Mouse (Mus musculus) heart, adult 18-20 months (tissue): Measurements from ENCODE around the gene Psd4. TPM values are rescaled to one million over a fixed set of nuclear protein-coding genes. Genes with fewer than 3 reads are reported as not detected.

Source experiments
- DNase-seq, 2 experiments: peaks; one replicate each; pipeline ENCODE4 v3.0.0; 2021 to 2022; ENCODE audit warnings: mixed read lengths in 1 of 2
- long read RNA-seq, 2 experiments: library from polyadenylated mRNA; stranded (forward); transcript quantifications; one replicate each; pipeline ENCODE4 v2.0.0; 2021
- total RNA-seq, 2 experiments: library from RNA; stranded (reverse); gene quantifications; 2 replicates each; pipeline ENCODE4 v1.2.3; 2021

Gene Psd4
- total RNA-seq, result 1 to 10 TPM; 1.0 to 3.1 TPM
- long read RNA-seq, experiment 1, partial matches to known transcripts, result 0 of 1 reads
- long read RNA-seq, experiment 1, other reads (novel, unspliced or antisense), result 1 of 1 reads
- long read RNA-seq, experiment 2, result 0 reads

DNA sequence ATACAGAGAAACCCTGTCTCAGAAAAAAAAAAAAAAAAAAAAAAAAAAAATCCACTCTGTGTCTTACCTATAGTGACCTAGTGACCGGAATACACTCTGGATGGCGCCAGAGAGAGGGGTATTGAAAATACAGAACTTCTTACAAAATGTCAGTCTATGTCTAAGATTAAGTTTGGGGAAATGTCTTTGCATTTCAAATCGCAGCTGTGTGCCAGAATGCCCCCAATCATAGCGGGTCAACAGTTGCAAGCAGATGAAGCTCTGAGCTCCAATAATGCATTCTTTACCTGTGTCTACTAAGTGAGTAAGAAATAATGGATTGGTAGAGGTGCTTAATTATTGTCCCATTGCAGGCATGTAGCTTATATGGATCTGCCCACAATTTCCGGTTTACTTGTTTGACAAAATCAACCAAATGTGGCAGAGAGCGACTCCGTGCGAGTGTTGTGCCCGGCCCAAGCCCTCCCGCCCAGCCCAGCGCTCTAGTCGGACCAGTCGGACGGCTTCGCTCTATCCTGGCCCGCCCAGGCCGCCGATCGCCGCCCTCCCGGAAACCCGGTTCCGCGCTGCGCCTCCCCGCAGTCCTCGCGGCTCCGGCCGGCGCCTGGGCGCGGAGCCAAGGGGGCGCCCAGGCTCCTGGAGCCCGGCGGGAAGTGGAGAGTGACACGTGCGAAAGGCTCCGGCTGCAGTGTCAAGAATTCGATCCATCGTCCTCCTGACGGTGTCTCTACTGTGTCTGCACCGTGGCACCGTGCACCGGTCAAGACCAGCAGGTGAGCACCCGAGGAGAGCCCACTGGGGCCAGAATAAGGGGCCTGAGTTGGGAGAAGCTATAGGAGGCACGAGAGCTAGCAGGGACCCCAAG is at the start of gene Psd4:
Gene Psd4 (plus strand): TSS at position 551 of the 865 bp plus-strand sequence.
- DNase-seq, result peak; percentile 42 to 74

DNA sequence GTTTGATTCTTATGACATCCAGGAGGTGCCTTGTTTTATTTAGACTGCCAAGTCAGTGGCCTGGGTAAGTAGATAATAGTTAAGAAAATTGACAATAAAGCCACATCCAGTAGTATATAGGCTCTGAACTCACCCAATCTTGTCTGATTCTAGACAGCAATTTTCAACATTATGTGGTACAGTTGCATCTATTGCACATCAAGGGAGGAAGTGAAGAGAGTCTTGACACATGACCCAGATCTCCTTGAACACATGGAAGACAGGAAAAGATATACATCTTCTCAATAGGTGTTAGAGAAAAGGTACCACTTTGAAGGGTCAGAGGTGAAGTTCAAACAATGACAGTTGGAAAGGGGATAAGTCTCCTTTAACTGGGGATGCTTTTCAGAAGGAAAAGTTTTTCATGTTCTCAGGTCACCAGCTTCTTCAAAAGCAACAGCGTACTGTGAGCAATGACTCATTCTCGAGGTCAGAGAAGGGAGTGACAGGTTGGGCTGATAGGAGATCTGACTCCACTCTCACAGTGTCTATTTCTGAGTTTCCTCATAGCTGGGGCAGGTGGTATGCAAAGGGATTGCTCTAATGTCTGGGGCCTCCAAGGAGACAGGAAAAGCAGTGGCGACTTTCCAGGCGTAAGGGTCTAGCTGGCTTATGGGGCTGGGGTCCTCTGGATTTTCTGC is 49.3 kb upstream of the Psd4 start:
- DNase-seq, result no peak

DNA sequence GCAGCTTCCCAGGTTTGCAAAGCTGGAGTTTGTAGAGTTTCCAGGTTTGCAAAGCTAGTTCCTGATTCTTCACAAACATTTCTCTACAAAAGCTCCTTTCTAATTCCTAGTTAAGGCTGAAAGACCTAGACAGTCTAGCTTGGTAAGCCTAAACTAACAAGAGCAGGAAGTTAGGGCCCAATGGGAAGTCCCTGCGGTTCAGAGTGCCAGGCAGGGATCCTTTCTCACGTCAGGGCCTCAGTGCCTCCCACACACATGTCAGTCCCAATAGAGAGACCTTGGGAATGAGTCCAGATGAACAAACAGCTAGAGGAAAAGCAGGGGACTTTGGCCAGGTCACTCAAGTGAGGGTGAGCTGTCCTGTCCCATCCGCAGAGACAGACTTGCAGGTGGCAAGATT is 32.0 kb upstream of the Psd4 start:
- no peak for DNase-seq

DNA sequence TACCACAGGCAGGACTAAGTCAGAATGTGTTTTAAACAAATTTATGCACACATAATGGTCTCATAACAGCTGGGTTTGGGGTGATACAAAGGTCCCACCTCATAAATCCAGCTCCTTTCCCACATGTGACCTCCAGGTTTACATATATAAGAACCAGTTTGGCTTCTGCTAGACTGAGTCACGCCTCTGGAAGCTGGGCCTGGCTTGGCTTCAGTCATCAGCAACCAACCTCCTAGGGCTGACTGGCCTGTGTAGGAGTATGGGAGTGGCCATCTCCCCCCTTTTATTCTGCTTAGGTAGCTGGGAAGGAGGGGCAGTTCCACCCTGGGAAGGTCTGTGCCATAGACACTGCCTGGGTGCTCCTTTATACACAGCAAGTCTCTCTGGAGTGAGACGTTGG is 30.8 kb upstream of the Psd4 start, which contains the start of gene Il1rn:
Gene Il1rn (plus strand): TSS at position 309 of the 400 bp plus-strand sequence.
- DNase-seq, result no peak

DNA sequence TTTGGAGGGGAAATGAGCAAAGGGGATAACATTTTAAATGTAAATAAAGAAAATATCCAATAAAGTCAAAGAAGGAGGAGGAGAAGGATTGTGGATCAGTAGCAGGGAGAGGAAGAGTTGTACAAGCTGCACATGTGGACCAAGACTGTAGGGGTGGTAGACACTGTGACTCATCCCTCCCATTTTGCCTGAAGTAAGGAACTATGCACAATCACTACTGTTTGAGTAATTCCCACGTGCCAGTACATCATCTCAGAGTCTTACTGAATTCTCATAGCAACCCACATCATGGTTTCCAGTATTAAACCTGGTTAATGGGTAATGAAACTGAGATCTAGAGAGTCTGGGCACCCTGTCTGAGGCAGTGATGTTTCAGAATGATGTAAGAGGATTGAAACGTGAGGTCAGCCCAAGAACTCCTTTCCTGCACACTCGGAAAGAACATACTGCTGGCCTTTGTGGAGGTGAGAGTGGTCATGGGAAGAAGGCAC is 25.9 kb upstream of the Psd4 start:
- DNase-seq, result no peak

DNA sequence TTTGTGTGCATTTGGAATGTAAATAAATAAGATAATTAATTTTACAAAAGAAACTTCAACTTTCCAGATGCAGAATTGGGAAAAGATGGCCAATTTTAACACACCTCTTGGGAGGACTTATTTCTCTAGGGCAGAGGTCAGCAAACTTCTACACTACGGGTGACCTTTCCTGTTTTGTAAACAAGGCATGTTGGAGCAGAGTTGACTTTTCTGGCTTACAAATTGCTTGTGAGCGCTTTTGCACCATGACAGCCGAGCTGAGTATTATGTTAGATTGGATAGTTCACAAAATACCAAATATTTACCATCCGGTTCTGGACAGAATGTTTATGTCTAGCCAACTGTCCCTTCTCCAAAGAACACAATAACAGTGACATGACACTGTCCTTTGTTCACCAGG is 22.8 kb upstream of the Psd4 start:
- no peak for DNase-seq

DNA sequence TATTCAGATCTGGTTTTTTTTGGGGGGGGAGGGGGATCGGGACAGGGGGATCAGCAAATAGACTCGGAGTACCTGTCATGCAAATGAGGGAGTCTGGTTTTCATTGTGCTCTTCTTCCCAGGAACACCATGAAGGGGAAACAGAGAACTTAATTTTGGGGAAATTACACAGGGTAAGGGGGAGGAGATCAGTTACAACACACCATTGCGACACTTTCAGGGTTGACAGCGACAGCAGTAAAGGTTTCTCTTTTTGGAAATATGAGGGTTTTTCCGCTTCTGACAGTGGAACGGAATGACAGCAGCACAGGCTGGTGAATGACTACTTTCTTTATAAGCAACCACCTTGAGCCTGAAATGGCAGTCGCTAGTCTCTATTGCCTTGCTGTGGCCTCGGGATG is 22.3 kb upstream of the Psd4 start:
- DNase-seq, result peak in 1 of 2 experiments; percentile 22

DNA sequence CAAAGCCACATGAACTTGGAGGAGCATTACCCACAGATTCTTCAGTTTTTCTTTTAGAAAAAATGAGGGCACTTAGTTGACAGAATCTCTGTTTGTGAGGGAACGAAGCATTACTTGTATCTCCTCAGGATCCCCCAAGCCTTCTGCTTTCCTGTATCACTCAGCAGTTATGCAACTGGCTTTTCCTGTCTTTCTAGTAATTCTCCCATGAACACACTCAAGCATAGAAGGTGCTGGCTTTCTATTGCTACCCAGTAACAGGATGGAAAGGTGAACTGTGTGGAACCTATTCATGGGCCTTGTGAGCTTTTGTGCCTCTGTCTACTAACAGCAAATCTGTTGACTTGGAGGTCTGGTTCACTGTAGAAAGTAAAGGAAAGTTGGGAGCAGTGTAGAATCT is 19.5 kb upstream of the Psd4 start:
- no peak for DNase-seq

DNA sequence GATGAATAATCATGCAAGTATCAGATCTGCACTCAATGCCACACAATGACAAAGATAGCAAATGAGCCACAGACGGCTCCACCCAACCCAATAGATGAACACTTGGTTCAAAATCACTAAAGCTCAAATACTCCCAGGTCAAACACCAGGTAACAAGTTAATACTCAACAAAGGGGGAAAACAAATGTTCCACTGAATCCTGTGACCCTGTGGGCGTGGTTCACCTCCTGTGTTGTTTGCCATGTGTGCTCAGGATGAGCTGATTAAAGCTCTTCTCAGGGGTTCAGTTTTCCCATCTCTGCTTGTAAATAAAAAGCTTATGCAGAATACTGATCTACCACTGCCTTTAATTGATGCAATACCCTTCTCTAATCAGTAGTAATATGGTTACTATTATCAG is 16.2 kb upstream of the Psd4 start:
- no peak for DNase-seq

DNA sequence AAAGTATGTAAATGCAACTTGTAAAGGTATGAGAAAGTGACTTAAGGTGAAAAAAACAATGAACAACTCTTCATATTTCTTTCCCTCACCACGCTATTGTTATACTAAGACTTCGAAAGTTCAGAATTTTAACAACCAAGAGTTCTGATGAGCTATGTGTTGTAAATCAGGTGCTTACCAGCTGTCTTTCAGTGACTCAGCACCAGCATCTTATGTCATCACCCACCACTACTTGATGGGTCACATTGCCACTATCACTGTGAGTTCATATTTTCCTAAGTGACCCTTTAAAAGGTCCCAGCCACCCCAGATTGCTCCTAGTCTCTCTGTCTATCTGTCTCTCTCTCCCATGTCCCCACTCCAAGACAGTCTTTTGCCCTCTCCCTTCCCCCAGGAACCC is 14.3 kb upstream of the Psd4 start:
- no peak for DNase-seq

DNA sequence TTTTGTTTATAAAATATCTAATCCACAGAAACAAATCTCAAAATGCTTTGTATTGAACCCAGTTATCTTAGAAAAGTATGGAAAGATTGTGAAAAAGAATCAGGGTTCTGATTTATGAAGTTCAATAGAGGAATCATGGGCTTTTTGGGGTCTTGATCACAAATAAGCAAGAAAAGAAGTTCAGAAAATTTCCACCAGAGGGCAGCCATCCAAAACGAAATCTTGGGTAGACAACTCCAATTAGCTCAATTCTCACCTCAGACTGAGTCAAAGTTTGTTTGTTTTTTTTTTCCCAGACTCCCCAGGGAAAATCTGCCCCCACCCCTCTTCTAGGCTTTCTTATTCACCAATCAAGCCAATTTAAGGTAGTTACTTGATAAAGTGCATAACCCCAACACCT is 9.7 kb upstream of the Psd4 start:
- peak; percentile 12 to 58 for DNase-seq

DNA sequence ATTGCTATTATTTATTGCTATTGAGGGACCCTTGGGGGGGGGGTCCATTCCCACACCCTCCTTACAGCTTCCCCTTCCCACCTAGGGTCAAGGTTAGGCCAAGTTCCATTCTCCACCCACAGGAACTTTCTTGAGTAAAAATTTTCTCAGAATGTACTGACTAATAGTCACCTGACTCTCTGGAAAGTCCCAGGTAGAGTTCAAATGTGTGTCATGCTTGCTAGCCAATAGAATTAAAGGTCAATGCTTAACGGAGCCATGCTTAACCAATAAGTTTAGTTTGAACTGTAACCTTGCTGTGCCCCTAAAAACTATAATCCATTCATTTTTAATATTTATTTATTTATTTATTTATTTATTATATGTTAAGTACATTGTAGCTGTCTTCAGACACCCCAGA is 8.0 kb upstream of the Psd4 start:
- no peak for DNase-seq

DNA sequence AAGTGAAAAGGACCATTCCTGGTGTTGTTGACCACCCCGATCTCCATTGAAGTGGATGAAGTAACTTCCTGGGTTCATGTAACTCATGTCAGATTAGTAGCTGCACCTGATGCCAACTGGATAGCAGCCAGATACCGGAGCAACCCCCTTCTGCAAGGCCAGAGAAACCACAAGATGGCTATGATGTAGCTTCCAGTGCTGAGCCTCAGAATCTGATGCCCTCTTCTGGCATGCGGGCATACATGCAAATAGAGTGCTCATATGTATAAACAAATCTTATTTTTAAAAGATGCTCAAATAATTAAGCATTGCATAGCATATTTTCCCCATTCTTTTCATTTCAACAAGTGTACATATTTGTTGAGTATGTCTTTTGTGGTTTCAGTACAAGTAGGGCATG is 3.6 kb upstream of the Psd4 start:
- no peak for DNase-seq

DNA sequence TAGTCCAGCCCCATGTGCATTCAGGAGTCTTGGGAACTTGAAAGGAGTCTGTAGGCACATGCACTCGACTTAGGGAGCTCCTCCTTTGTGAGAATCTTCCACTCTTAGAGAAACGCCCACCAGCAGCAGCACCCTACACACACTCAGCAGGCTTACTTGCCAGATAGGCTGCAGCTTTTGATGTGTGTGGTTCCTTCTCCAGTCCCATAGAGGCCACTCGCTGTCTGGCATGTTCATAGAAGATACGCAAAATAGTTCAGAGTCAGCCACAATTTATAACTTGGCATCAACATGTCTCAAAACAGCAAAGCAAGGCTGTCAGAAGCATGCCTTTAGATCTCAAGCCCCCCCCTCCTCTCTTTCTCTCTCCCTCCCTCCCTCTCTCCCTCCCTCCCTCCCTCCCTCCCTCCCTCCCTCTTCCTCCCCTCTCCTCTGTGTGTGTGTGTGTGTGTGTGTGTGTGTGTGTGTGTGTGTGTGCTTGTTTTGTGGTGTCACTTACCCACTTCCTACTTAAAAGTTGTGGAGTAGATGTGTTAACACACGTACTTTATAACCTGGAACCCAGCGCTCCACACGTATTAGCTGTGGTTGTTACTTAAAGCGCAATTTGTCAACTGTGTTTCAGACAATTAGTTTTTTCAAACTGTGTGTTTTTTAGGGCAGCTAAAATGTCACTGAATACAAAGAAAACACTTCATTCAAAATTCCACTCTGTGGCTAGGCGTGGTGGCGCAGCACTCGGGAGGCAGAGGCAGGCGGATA is 985 bp upstream of the Psd4 start:
- DNase-seq, result no peak

DNA sequence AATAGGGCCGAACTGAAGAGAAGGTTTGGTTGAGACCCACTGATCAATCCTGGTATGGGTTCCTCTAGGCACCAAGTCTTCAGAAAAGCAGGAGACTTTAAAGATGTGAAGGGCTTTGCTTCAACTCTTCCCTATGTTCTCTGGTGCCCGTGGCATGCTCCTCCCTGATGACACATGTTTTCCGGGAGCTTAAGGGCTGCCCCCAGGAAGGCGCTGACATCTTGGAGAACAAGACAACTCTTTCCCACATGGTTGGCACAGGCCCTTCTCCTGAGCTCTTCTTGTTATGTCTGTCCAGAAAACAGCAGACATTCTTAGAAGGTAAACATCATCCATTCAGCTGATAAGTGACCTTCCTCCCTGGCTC is 498 bp downstream of the Psd4 start:
- DNase-seq, result no peak

DNA sequence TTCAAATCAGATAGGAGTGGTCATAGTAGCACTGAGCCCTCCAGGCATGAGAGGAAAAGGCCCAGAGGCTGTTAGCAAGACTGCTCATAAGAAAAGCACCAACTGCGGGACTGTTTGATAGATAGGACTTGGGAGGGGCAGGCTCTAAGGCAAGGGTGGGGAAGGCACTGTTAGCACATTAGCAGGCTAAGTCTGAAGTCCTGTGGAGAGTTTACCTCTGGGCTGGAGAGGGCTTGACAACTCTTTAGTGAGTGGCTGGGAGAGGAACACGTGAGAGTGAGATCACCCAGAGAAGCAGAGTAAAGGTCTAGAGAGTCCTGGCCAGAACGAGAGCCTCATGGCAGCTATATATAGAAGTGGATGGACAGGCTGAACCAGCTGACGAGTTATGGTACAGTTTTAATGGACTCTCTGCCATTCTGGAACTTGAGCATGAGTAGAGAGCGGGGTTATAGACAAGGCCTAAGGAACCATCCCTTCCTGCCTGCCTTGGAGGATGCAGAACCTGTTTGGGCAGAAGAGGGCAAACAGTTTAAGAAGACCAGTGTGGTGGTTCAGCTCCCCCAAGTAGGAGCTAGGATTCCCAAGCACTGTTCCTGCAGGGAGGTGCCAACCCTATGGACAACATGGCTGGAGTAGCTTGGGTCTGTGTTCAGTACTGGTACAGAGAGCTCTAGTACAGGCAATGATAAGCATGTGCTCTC is 11.5 kb downstream of the Psd4 start:
- no peak for DNase-seq

DNA sequence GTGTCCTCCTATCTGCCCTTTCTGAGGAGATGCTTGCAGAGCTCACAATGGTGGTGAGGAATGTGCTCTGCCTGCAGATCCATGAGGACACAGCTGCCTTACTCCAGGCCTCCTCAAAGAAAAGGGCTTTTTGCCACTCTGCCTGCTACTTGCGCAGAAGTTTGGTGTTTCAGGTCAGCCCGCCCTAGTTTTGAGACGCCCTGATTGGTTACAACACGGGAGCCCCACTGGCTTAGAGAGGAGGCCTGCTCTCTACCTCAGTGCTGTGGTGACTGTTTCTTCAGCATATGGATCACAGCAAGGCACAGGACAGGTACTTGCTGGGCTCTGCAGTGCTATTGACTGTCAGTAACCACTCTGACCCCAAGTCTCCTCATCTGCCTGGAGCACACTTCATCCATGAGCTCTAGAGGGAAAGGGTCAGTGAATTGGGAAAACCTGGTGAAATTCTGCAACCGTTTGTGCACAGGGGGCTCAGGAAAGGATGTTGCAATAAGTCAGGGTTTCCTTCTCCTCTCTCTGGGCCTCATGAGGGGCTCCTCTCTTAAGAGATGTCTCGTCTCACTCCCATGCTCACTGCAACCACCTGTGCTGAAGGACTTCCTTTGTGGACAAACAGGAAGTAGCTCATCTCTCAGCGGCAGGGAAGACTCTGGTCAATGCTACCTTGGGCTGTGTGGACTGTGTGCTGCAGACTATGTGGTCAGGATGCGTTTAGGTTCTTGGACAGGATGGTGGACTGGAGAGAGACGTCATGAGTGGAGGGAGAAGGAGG is 15.3 kb downstream of the Psd4 start:
- no peak for DNase-seq

DNA sequence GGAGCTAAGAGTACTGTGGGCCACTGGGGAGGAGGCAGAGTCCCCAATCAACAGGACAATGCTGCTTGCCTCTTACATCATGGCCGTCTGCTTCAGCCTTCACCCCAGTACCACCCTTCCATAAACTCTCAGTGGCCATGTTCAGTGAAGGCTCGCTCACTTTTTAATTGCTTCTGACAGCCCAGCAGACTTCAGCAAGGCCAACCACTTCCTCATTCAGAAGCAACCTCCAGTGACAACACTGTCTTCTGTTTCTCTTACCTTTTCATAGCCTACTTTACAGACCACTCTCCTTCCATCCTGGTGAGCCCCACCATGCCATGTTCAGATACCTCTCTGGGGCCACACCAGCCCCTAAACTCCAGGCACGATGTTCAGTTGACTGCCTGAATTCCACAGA is 16.3 kb downstream of the Psd4 start:
- DNase-seq, result no peak

DNA sequence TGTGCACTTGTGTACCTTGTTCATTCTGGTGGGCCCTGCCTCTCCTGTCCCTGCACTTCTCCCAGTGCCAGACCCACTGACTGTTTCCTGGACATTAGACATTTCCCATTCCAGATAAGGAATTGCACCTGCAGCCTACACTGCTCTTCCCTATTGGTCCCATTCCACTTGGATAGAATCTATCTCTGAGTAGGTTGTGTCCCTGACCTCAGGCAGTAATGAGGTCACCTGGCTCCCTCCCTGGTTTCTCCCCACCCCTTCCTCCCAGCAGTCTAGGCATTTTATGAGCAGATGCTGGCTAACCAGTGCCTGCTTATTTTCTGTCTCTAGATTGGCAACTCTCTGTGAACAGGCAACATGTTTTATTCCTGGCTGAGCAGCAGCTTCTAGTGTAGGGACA is 17.0 kb downstream of the Psd4 start:
- DNase-seq, result no peak

DNA sequence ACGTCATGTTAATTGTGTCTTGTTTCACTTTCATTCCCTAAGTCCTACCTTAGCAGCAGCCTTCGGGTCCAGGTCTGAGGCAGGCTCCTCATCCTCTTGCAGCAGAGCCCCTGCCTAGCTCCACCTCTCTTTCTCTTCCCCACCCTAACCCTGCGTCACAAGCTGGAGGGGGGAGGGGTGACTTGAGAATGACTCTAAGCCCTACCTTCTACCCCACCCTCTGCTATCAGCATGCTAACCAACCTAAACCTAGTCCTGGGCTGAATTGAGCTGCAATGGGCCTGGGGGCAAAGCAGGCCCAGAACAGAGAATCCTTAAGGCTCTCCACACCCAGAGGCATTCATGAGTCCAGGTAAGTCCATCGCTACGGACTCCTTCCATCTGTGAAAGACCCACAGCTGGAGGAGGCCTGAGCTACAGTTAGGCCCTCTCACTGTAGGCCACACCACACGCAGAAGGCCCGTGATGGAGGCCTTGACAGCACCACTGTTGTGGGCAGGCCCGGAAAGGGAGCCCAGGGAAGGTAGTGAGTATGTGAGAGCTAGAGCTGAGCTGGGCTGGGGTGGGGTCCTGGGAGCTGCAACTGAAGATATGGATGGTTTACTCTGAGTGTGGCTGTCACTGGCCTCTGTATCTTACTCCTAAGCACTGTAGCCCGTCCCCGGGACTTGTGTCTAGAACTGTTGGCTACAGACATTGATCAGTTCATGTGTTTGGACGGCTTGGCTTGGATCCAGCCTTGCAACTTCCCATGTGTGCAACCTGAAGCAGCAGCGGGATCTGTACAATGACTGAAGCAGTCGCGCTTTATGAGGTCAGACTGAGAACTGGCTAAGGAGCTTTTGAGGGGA is 18.0 kb downstream of the Psd4 start:
- peak in 1 of 2 experiments; percentile 27 for DNase-seq
